Mouse (Mus musculus) hindbrain, embryonic 10.5 days (tissue): ENCODE data around the gene Camkmt. TPM values are rescaled to one million over a fixed set of nuclear protein-coding genes. Genes with fewer than 3 reads are reported as not detected.
A peak's percentile ranks its signal among the peaks of the same experiment; 100 is the strongest.

Experiments used
- DNase-seq: peaks from one replicate; pipeline ENCODE4 v3.0.0-alpha.2; 2017; ENCODE audit warnings: low spot score
- H3K27ac ChIP-seq: fragments of 300-500 bp; sonication (generic); 2 replicates; pipeline ENCODE4 v1.5.1; 2016; ENCODE audit warnings: mild to moderate bottlenecking, moderate library complexity
- H3K27me3 ChIP-seq: fragments of 300-500 bp; sonication (generic); 2 replicates; pipeline ENCODE4 v1.6.1; 2016; ENCODE audit warnings: mild to moderate bottlenecking; ENCODE audit not compliant: poor library complexity, insufficient read depth, severe bottlenecking
- H3K36me3 ChIP-seq: fragments of 300-500 bp; sonication (generic); 2 replicates; pipeline ENCODE4 v1.6.1; 2016; ENCODE audit warnings: mild to moderate bottlenecking, moderate library complexity
- H3K4me1 ChIP-seq: fragments of 300-500 bp; sonication (generic); replicated peaks from 2 replicates; pipeline ENCODE4 v1.6.1; 2016; ENCODE audit warnings: mild to moderate bottlenecking
- H3K4me3 ChIP-seq: fragments of 300-500 bp; sonication (generic); 2 replicates; pipeline ENCODE4 v1.5.1; 2016; ENCODE audit warnings: mild to moderate bottlenecking, moderate library complexity
- H3K9me3 ChIP-seq: fragments of 300-500 bp; sonication (generic); 2 replicates; pipeline ENCODE4 v1.6.1; 2016; ENCODE audit warnings: mild to moderate bottlenecking, moderate library complexity
- WGBS: fragments of 180-500 bp; shearing (Covaris S2); methylation state at CpG from one replicate; pipeline ENCODE4 v1.1.7; 2016; 5-methylcytosine and 5-hydroxymethylcytosine counted together
- polyA plus RNA-seq: library from polyadenylated mRNA; unstranded; fragments of >200 nt; fragmentation: Nextera tagmentation; extraction: Ambion mirVana; gene quantifications from 2 replicates; pipeline ENCODE4 v1.2.1, GENCODE M21; 2016

The Camkmt gene
- polyA plus RNA-seq, 1 experiment from 2014 or later = 14.1 TPM

GRCm38 (mm10) chr17:85485946-85486533 lies 395.7 kb downstream of the Camkmt start:
- WGBS = 1% methylated on average over 14 of the region's 14 CpGs
- Histone ChIP-seq H3K4me1 (peaks cover 20% of the 10 kb centered on the region), H3K9me3 (no peaks in the 10 kb centered on the region), H3K27ac (no peak overlapping the region), H3K4me3 (peak overlapping the region; percentile 45), H3K27me3 (peaks cover 100% of the 10 kb centered on the region), H3K36me3 (no peaks in the 10 kb centered on the region)
- DNase-seq = peak; percentile 53

- under 1% methylated on average over 52 of the region's 52 CpGs for WGBS
- DNase-seq = peak; percentile 76
- Histone ChIP-seq H3K4me3 (peak overlapping the region; percentile 45), H3K4me1 (peaks cover 20% of the 10 kb centered on the region), H3K9me3 (no peaks in the 10 kb centered on the region), H3K36me3 (no peaks in the 10 kb centered on the region), H3K27me3 (peaks cover 100% of the 10 kb centered on the region), H3K27ac (peak overlapping the region; percentile 29; the same call in 1 of the 2 replicates)
Measured at GRCm38 (mm10) chr17:85486585-85487480, 396.5 kb downstream of the Camkmt start.

- Histone ChIP-seq H3K4me1 (peaks cover 20% of the 10 kb centered on the region), H3K27ac (no peak overlapping the region), H3K9me3 (no peaks in the 10 kb centered on the region), H3K27me3 (peaks cover 100% of the 10 kb centered on the region), H3K4me3 (no peak overlapping the region), H3K36me3 (no peaks in the 10 kb centered on the region)
- 28% methylated on average over 3 of the region's 3 CpGs for WGBS
- no peak for DNase-seq
Measured at GRCm38 (mm10) chr17:85487531-85487930, 397.2 kb downstream of the Camkmt start.

- no peak overlapping the region for H3K27ac ChIP-seq
- peaks cover 20% of the 10 kb centered on the region for H3K4me1 ChIP-seq
- H3K4me3 ChIP-seq = no peak overlapping the region
- peaks cover 100% of the 10 kb centered on the region for H3K27me3 ChIP-seq
- WGBS = 4% methylated on average over 14 of the region's 14 CpGs
- H3K9me3 ChIP-seq = no peaks in the 10 kb centered on the region
- no peaks in the 10 kb centered on the region for H3K36me3 ChIP-seq
- DNase-seq = no peak
Measured at GRCm38 (mm10) chr17:85488601-85489487, 398.5 kb downstream of the Camkmt start.

GRCm38 (mm10) chr17:85489488-85489980 lies 399.2 kb downstream of the Camkmt start:
- H3K4me1 ChIP-seq = peaks cover 20% of the 10 kb centered on the region
- peaks cover 99% of the 10 kb centered on the region for H3K27me3 ChIP-seq
- no peaks in the 10 kb centered on the region for H3K36me3 ChIP-seq
- peak; percentile 43 for DNase-seq
- no peaks in the 10 kb centered on the region for H3K9me3 ChIP-seq
- H3K27ac ChIP-seq = no peak overlapping the region
- 2% methylated on average over 10 of the region's 10 CpGs for WGBS
- H3K4me3 ChIP-seq = no peak overlapping the region

- no peaks in the 10 kb centered on the region for H3K36me3 ChIP-seq
- DNase-seq = no peak
- no peak overlapping the region for H3K4me3 ChIP-seq
- peaks cover 83% of the 10 kb centered on the region for H3K27me3 ChIP-seq
- H3K27ac ChIP-seq = no peak overlapping the region
- H3K4me1 ChIP-seq = peaks cover 7% of the 10 kb centered on the region
- 65% methylated on average over 3 of the region's 3 CpGs for WGBS
- H3K9me3 ChIP-seq = peaks cover 8% of the 10 kb centered on the region; the same call in 1 of the 2 replicates
Measured at GRCm38 (mm10) chr17:85491491-85491890, 401.1 kb downstream of the Camkmt start.

- WGBS = 84% methylated on average over 4 of the region's 4 CpGs
- Histone ChIP-seq H3K4me3 (no peak overlapping the region), H3K27ac (no peak overlapping the region), H3K27me3 (peaks cover 63% of the 10 kb centered on the region), H3K9me3 (peaks cover 9% of the 10 kb centered on the region; the same call in 1 of the 2 replicates), H3K36me3 (no peaks in the 10 kb centered on the region), H3K4me1 (no peaks in the 10 kb centered on the region)
- no peak for DNase-seq
Measured at GRCm38 (mm10) chr17:85493521-85493920, 403.2 kb downstream of the Camkmt start.

GRCm38 (mm10) chr17:85495012-85495754 lies 404.8 kb downstream of the Camkmt start:
- peaks cover 9% of the 10 kb centered on the region; the same call in 1 of the 2 replicates for H3K9me3 ChIP-seq
- H3K4me3 ChIP-seq = no peak overlapping the region
- no peak for DNase-seq
- no peak overlapping the region for H3K27ac ChIP-seq
- peaks cover 46% of the 10 kb centered on the region for H3K27me3 ChIP-seq
- 95% methylated on average over 3 of the region's 3 CpGs for WGBS
- H3K4me1 ChIP-seq = no peaks in the 10 kb centered on the region
- no peaks in the 10 kb centered on the region for H3K36me3 ChIP-seq

GRCm38 (mm10) chr17:85495871-85496270 lies 405.5 kb downstream of the Camkmt start:
- no peaks in the 10 kb centered on the region for H3K4me1 ChIP-seq
- DNase-seq = no peak
- H3K27ac ChIP-seq = no peak overlapping the region
- no peak overlapping the region for H3K4me3 ChIP-seq
- peaks cover 44% of the 10 kb centered on the region for H3K27me3 ChIP-seq
- WGBS = 87% methylated on average over 6 of the region's 6 CpGs
- no peaks in the 10 kb centered on the region for H3K36me3 ChIP-seq
- H3K9me3 ChIP-seq = peaks cover 9% of the 10 kb centered on the region; the same call in 1 of the 2 replicates

- Histone ChIP-seq H3K4me3 (no peak overlapping the region), H3K36me3 (no peaks in the 10 kb centered on the region), H3K27me3 (peaks cover 5% of the 10 kb centered on the region; the same call in 1 of the 2 replicates), H3K4me1 (0 out of 2 replicates have a peak, but pooled peaks cover 2% of the 10 kb centered on the region), H3K27ac (no peak overlapping the region), H3K9me3 (no peaks in the 10 kb centered on the region)
- DNase-seq = no peak
Measured at GRCm38 (mm10) chr17:85504888-85505287, 414.5 kb downstream of the Camkmt start.

GRCm38 (mm10) chr17:85506206-85507088 lies 416.1 kb downstream of the Camkmt start:
- H3K9me3 ChIP-seq = no peaks in the 10 kb centered on the region
- DNase-seq = no peak
- no peaks in the 10 kb centered on the region for H3K27me3 ChIP-seq
- H3K27ac ChIP-seq = no peak overlapping the region
- 0 out of 2 replicates have a peak, but pooled peaks cover 2% of the 10 kb centered on the region for H3K4me1 ChIP-seq
- WGBS = 85% methylated on average over 15 of the region's 15 CpGs
- no peaks in the 10 kb centered on the region for H3K36me3 ChIP-seq
- no peak overlapping the region for H3K4me3 ChIP-seq
